Mouse (Mus musculus) megakaryocyte, embryonic 14.5 days (primary cell): ENCODE results near the gene Fnip2.
"Not testable (repeated sequence)": the region's sequence is repeated elsewhere in the genome, so short reads cannot be mapped to it uniquely, and the experiment has no call there.

Experiments used
- FLI1 ChIP-seq: IDR thresholded peaks from 2 replicates; pipeline ENCODE4 v1.6.1; 2012; ENCODE audit warnings: low read length, inconsistent platforms, mixed read lengths
- GATA1 ChIP-seq: IDR thresholded peaks from 3 replicates; pipeline ENCODE4 v1.6.1; 2012; ENCODE audit warnings: mixed read lengths, low read length, inconsistent platforms, borderline replicate concordance

GRCm38 (mm10) chr3:79573376-79573775, 5.8 kb upstream of the Fnip2 start:
- TF ChIP-seq GATA1, FLI1: not testable (repeated sequence)
